Mouse (Mus musculus) E14TG2a.4 (cell line): ENCODE measurements at regions not wholly inside any gene's neighbourhood (a gene's known extent, or its start where the extent isn't known, plus 50 kb on each side); places are given as distances from the start of the nearest gene placed in this dataset.

Experiments
- CTCF ChIP-seq: conservative IDR thresholded peaks from 2 replicates; pipeline ENCODE4 v1.5.1; 2014; ENCODE audit warnings: low read length
- POU5F1 ChIP-seq: IDR thresholded peaks from 2 replicates; pipeline ENCODE4 v1.6.1; 2014; ENCODE audit warnings: low read length, borderline replicate concordance

GRCm38 (mm10) chr13:28699490-28700032 lies 254.0 kb downstream of the Sox4 start:
- no peak for TF ChIP-seq CTCF
- TF ChIP-seq POU5F1: no peak
